14 mouse cellular contexts compared by ENCODE assay signal in genomic region chr9:113970041-113970440, GRCm38 (mm10). TPM values are rescaled to one million over a fixed set of nuclear protein-coding genes. Genes with fewer than 3 reads are reported as not detected.
DNase-seq lines count a peak whose midpoint lies in the region; ATAC-seq and TF ChIP-seq lines count a peak whose summit lies in the region.
"Had no signal": no experiment of that assay in that cellular context is flagged by ENCODE, and none has a peak within 500 bp of the region (broad histone marks: within the 10 kb centered on the region; RNA-seq: fewer than 3 reads in every experiment).

No protein-coding gene starts in this region.

- no peaks in the 10 kb centered on the region for H3K4me1 ChIP-seq in heart, embryonic 10.5 days
- H3K4me1 ChIP-seq in spleen, adult 2 months (ENCODE audit: control insufficient read depth, insufficient read depth, insufficient read length), result no peaks in the 10 kb centered on the region
- H3K4me1 ChIP-seq: midbrain, embryonic 15.5 days; neural tube, embryonic 15.5 days had no signal

- intact Hi-C loops in heart, postnatal 25 days (cut with DNase I), result no loop called here

- 0 out of 2 replicates have a peak overlapping the region, but pooled peaks have one; percentile 6 for H3K27ac ChIP-seq in heart, embryonic 10.5 days
- H3K27ac ChIP-seq in layer of hippocampus, adult 2 months, result no peak overlapping the region
- no peak overlapping the region for H3K27ac ChIP-seq in spleen, adult 2 months (ENCODE audit: insufficient read depth, low read length)
- H3K27ac ChIP-seq: midbrain, embryonic 15.5 days; neural tube, embryonic 15.5 days had no signal

- no peak overlapping the region for H3K4me3 ChIP-seq in heart, embryonic 10.5 days
- no peak overlapping the region for H3K4me3 ChIP-seq in layer of hippocampus, adult 2 months
- H3K4me3 ChIP-seq in spleen, adult 2 months (ENCODE audit: extremely low read depth, insufficient read depth, insufficient read length), result no peak overlapping the region
- H3K4me3 ChIP-seq: midbrain, embryonic 15.5 days; neural tube, embryonic 15.5 days had no signal

- DNase-seq in heart, embryonic 10.5 days (ENCODE audit: low spot score), result peak; percentile 75
- no peak for DNase-seq in heart, postnatal 25 days (ENCODE audit: low spot score)
- DNase-seq in layer of hippocampus, adult 2 months (ENCODE audit: low spot score in 2 of 2), result no peak
- no peak for DNase-seq in layer of hippocampus, postnatal 25 days (ENCODE audit: extremely low spot score in 1 of 2, low spot score in 1 of 2)
- DNase-seq in spleen, adult 2 months (ENCODE audit: low read depth in 1 of 2, low spot score in 2 of 2), result no peak
- no peak for DNase-seq in testis, postnatal 10 days (ENCODE audit: low spot score)
- no peak for DNase-seq in layer of hippocampus, postnatal 10 days (ENCODE audit: low spot score in 2 of 2)
- DNase-seq: cerebellum, adult 9-11 months; lung, adult 2 months; right cerebral cortex, postnatal 14 days; thymus, adult 18-20 months had no signal

- no peak for TF ChIP-seq POLR2A in spleen, adult 2 months (IDR thresholded peaks at IDR 0.05; ENCODE audit: low read depth, low read length)

- WGBS in heart, embryonic 10.5 days, result 85% methylated on average over 14 of the region's 14 CpGs
- WGBS in spleen, adult 2 months, result 88% methylated on average over 14 of the region's 14 CpGs

- ATAC-seq in erythroid progenitor cell, adult 5-6 weeks (replicated peaks; ENCODE audit: low FRiP score, poor library complexity, severe bottlenecking), result peak; percentile 65
- ATAC-seq: midbrain, embryonic 15.5 days had no signal

- no peaks in the 10 kb centered on the region for H3K27me3 ChIP-seq in heart, embryonic 10.5 days (ENCODE audit: insufficient read depth, poor library complexity, severe bottlenecking)
- H3K27me3 ChIP-seq in spleen, adult 2 months (ENCODE audit: control insufficient read depth, insufficient read depth, low read length), result no peaks in the 10 kb centered on the region
- H3K27me3 ChIP-seq: midbrain, embryonic 15.5 days; neural tube, embryonic 15.5 days had no signal

- no peaks in the 10 kb centered on the region for H3K9me3 ChIP-seq in heart, embryonic 10.5 days
- H3K9me3 ChIP-seq: midbrain, embryonic 15.5 days; neural tube, embryonic 15.5 days had no signal

- TF ChIP-seq CTCF in layer of hippocampus, adult 2 months (conservative IDR thresholded peaks at IDR 0.05), result 0 out of 2 replicates have a peak, but pooled peaks have one; percentile 24
- TF ChIP-seq CTCF in spleen, adult 2 months (IDR thresholded peaks at IDR 0.05; ENCODE audit: extremely low read depth, insufficient read depth, insufficient read length, insufficient replicate concordance), result peak; percentile 6; the same call in 1 of the 2 replicates

- H3K36me3 ChIP-seq in heart, embryonic 10.5 days, result peaks cover 88% of the 10 kb centered on the region
- peaks cover 57% of the 10 kb centered on the region for H3K36me3 ChIP-seq in spleen, adult 2 months (ENCODE audit: control insufficient read depth, insufficient read depth, low read length)

RNA-seq across cellular contexts. Expression of gene Ubp1, which starts 39.3 kb away (rescaled TPM):
- 28.5 and 38.3 TPM in 2 replicates for polyA plus RNA-seq in heart, embryonic 10.5 days (2016; fragmentation: Nextera tagmentation; extraction: Ambion mirVana)
- 10 to 100 TPM; 22.6 to 26.0 TPM for total RNA-seq in heart, postnatal 25 days (2021)
- 10 to 100 TPM; 77.0 to 91.3 TPM for total RNA-seq in layer of hippocampus, adult 2 months (2021)
- total RNA-seq in layer of hippocampus, postnatal 25 days (2021), result 10 to 100 TPM; 60.4 to 80.9 TPM
- 277 and 313 TPM in 2 replicates for total RNA-seq in erythroid progenitor cell, adult 5-6 weeks (2015; ENCODE audit: low replicate concordance)
- total RNA-seq in erythroid progenitor cell, adult 5-6 weeks (2017; ENCODE audit: low replicate concordance), result 260 and 268 TPM in 2 replicates
- polyA plus RNA-seq in spleen, adult 2 months (2012; rRNA removed), result 50.6 and 51.1 TPM in 2 replicates
- 10 to 100 TPM; 67.8 to 73.4 TPM for total RNA-seq in layer of hippocampus, postnatal 10 days (2021)
